Mouse (Mus musculus): ENCODE results near the gene Peli2.

Gene Peli2

DNA sequence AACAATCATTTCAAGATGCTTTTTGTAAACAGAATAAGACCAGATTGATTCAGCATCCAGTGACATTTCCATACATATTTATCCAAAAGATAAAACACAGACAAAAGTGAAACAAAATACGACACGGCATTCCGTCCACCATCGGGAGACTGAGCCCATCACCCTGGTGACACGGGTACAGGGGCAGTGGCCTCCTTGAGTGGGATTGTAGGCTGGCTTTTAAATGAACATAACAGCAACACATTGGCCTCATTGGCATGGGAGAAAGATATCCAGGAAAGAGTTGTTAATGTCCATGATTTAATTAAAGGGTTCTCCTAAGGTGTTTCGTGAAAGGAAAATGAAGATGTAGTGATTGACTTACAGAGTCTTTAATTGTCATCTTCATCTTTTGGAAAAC lies 5.3 kb downstream of the Peli2 start:
- no peak for DNase-seq (ENCODE audit: low spot score in 2 of 2)

DNA sequence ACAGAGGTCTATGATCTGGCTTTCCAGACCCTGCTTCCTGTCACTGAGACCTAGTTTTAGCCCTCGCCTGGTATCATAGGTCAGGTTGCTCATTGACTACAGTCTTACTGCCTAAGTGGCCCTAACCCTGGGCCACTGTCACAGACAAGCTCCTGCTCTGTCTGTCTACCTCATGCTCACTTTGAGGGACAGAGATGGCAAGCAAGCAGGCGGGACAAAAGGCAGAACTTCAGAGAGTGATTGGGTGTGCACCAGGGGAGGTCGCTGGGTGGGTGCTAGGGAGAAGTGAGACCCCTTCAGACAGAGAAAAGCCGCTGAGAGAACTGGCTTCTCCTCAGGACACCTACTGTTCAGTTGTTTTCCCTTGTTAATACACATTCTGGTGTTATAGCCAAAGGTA lies 6.3 kb downstream of the Peli2 start:
- no peak for DNase-seq (ENCODE audit: low spot score in 2 of 2)

DNA sequence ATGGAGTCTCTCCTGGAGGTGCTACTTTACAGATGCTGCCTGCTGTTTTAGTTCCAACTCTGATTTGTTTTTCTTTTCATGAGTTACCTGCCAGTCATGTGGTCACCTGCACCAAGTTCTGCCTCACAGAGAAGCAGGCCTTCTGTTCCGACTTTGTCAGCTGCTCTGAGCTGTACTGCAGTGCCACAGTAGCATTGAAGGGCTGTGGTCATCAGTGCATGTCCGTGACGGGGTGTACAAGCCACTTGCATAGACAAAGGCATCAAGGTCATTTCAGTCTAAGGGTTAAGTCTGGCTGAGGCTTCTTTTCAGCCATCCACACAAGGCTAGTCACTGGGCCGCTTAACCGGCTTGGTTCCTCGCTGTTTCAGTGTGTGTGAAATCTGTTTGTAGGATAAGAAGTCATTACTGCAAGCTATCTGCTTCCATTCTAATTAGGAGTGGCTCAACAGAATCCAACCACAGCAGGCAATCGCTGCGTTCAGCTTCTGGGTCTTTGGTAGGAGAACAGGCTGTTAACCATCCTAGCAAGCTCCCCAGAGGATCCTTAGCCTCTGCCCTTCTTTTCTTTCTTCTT lies 7.1 kb downstream of the Peli2 start:
- no peak for DNase-seq (ENCODE audit: low spot score in 2 of 2)

DNA sequence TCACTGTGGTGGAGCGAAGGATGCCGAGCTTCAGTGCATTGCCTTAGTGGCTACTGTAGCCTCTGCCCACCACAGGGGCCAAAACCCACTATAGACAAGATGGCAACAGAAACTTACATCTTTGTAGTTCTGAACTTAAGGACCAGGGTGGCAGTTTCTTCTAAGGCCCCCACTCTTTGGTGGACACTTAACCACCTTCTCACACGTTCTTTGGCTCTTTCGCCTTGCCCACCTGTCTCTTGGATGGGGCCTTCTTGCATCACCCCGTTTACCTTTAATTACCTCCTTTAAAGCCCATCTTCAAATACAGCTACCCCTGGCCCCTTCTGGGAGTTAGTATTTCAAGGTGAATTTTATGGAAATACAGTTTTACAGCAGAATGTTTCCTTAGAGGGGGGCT lies 8.1 kb downstream of the Peli2 start:
- no peak for DNase-seq (ENCODE audit: low spot score in 2 of 2)

DNA sequence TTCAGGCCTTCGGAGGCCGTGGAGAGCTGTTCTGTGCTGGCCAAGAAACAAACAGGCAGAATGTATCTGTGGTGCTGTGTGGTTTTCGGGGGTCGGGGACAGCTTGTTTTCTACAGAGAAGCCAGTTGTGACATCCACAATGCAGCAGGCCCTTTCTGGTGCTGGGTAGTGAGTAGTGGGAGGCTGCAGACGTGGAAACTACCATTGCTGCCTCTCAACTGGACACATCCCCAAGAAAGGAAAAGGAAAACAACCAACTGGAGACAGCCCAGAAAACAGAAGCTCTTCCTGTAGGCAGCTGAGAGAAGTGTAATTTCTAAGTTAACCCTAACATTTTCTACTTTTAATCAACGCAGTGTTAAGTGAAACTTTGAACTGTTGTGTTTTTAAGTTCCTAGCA lies 9.4 kb downstream of the Peli2 start:
- DNase-seq (ENCODE audit: low spot score in 2 of 2) = no peak

DNA sequence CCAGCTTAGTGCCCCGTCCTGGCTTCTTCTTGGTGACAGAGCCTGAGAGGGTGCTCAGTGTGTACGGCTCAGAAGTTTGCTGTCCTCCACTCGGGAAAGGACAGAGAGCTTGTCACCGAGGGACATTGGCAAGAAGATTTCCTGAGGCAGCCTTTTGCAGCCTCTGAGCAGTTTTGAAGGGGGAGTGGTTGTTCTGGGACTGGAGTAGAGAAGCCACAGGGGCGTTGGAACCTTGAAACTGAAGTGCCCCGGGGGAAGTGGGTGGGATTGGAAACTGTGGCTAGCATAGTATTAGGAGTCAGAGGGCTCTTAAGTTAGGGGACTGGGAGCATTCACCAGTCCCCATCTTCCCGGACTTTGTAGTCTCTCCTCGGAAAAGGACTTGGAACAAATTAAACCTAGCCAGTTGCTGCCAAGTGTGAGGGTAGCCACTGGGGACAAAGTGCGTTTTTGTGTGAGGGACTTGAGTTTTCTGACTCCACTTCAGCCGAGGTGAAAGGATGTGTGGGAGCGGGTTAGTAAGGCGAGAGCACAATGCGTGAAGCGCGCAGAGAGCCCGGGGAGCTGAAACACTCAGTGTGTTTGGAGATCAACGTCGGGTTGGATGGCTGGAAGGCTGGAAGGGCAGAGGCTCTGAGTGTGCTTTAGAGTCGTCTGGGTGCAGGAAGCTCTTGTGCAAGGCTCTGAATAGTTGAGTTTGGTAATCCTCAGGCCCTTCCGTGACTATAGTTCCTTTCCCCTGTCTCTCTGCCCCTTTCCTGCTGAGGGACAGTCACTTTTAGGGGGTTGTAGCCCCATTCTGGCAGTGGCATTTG lies 10.3 kb downstream of the Peli2 start:
- no peak for DNase-seq (ENCODE audit: low spot score in 2 of 2)

DNA sequence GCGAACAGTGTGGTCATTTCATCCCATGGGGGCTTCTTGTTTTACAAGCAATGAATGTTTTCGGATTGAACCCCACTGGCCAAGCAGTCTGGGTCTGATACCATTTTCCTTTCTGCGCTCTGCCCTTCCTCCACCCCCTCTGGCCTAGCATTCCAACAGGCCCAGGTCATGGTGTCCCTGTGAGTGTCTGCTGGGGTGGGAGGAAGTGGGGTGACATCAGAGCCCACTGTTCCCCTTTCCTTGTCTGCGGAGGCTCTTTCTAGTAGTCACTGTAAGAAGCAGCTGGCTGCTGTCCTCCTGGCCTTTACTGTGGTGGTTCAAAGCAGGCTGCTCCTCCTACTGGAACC lies 10.9 kb downstream of the Peli2 start:
- no peak for DNase-seq (ENCODE audit: low spot score in 2 of 2)

DNA sequence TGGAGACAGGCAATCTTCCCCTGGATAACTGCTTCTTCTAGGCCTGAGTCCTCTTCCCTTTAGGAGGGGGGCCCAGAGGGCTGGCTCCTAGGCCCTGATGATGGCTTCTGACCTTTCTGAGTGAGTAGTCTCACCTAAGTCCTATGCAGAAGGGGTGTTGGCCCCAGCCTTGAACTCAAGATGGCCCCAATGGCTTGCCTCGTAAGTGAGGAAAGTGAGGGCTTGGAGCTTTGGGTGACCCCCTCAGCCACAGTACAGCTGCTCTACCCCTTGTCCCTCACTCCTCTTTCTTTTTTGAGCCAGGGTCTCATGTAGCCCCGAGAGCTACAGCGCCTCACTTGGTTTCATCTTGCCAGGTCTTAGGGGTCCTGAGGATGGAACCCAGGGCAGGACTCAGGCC lies 11.6 kb downstream of the Peli2 start:
- no peak for DNase-seq (ENCODE audit: low spot score in 2 of 2)

DNA sequence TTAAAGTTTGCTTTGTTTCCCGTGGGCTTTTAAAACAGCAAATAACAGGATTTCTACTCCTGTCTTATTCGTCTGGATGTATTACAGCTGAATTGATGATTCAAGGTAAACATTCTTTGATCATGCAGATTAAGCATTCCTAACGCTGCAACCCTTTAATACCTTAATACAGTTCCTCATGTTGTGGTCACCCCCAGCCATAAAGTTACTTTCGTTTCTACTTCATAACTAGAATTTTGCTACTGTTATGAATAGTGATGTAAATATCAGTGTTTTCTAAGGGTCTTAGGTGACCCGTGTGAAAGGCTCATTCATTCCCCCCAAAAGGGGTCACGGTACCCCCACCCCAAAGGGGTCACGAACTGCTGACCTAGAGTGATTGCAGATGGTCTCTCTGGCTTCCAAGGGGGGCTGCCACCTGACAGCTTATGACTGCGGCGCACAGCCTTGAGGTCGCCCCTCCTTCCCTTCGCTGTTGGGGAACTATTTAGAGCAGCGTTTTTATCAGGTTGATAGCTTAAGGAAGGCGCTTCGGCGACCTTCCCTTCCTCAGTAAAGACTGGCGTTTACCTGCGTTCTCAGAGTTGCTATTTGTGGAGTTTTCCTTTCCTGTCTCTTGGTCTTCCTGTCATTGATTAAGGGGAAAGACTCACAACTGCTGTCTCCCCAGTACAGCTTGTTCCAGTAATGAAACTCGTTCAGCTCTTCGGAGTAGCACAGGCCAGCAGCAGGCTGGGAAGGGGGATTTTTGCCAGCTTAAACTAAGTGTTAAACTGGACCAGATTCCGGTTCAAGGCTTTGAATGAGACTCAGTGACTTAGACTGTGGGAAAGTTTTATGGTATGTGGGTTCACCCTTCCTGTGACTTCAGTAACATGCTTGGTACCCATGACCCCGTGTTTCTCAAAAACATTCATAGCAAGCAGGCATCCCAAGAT lies 12.5 kb downstream of the Peli2 start:
- DNase-seq (ENCODE audit: low spot score in 2 of 2) = no peak

DNA sequence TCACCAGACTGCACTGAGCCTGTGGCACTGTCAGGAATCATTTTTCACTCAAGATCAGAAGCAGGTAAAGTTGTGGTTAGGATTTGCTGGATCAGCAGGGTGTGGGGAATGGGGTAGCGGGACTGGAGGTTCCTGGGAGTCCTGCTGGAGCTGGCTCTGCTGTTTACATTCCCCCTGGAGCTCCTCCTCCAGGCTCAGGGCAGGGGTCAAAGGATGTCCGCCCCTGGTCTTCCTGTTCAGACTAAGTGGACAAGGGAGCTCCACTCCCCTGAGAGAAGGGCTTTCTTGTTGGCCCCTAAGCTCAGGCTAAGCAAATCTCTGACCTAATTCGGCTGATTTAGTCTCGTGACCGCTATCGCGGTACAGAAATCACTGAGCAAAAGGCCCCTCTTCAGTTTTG lies 13.7 kb downstream of the Peli2 start:
- DNase-seq (ENCODE audit: low spot score in 2 of 2) = no peak

DNA sequence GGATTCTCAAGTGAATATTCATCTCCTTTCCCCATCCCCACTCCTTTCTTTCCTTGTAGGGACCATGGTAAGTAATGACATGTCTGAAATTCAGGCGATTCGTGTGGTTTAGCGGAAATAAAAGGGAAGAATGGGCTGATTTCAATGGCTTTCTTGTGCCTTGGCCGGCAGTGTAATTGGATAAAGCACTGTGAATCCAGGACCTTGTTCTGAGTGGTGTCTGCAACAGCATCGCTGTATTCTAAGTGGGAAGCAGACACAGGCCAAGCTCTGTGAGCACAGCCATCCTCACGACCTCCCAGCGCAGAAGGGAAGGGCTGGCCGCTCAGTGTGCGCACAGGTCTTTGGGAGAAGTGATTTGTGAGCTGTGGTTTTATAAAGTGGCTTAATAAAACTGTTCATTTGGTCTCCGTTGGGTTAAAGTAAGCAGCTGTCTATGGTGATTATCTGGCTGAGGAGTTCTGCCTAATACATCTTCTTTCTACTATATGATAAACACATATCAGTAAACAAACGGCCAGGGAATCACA lies 15.3 kb downstream of the Peli2 start:
- DNase-seq (ENCODE audit: low spot score in 2 of 2) = no peak

DNA sequence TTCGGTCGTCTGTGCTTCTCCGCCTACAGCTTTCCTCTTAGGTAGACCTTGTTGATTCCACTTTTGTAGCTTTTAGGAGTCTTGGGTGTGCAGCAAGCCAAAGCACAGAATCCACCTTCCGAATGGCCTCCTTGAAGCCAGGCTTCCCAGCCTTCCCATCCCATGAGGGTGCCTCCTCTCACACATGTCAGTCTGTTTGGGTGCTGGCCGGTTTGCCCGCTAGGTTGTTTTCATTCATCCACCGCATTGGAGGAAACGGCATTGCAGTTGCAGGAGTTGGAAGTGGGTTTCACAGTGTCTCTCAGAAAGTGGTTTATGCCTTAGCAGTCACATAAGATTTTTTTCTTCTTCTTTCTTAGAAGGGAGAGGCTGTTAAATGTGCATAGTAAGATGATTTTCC lies 17.1 kb downstream of the Peli2 start:
- DNase-seq (ENCODE audit: low spot score in 2 of 2) = no peak

DNA sequence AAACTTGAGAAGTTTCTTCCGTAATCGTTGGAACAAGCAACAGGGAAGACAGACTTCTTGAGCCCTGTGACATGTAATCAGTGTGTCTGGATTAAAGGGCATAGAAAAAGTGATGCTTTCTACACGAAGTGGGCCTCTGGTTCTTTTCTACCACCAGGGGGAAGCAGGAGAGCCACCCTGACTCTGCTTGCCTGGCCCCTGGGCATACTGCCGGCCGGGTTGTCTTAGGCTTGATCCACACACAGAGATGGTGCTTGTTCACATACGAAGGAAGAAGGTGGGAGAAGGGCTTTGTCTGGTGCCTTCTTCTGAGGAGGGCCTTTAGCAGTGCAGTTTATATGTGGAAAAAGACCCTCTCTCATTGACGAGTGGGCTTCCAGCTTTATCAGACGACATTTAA lies 17.5 kb downstream of the Peli2 start:
- DNase-seq (ENCODE audit: low spot score in 2 of 2) = no peak

DNA sequence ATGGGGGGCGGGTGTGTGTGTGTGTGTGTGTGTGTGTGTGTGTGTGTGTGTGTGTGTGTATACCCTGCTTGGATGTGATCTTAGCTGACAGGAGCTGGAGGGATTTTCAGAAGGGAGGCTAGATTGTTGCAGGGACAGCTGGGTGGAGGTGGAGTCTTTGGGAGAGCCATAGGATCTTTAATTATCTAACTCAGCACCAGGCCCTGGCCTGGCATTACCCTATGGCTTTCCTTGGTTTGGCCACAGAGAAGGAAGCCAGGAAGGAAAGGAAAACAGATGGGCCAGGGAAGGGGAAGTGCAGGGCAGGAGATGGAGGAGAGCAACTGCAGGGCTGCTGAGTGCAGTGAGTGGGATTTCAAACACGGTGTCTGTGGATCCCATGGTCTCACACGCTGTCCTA lies 18.8 kb downstream of the Peli2 start:
- DNase-seq (ENCODE audit: low spot score in 2 of 2) = no peak

DNA sequence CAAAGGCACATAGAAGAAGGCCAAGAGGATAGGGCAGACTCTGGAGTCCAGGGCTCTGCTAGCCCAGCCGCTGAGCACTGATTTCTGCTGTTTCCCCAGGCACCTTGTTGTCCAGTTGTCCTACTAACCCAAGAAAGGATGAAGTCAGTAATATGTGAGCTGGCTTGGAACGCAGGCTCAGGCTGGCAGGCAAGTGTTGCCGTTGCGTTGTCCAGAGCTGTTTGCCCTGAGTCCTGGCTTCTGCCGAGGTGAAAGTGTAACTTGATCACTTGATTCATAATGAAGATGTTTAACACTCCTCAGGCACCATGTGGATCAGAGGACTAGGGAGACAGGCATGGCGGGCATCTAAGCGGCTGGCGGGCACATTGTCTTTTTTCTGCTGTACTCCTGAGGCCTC lies 21.1 kb downstream of the Peli2 start:
- DNase-seq (ENCODE audit: low spot score in 2 of 2) = no peak

DNA sequence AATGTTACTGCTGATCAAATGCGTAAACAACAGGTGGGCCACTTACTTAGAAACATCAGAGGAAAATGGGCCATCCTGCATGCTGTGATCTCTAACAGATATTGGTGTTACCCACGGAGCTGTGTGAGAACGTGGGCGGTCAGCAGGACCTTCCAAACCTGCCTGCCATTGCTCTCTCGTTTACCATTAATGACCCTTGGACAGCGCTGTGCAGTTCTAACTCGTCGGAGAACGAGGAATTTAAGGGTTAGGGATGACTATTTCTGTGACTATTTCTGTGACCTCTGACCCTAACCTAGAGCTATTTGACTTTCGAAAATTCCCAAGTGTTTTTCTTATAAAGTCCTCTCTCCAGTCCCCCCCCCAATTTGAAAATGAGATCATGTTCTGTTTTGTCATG lies 22.1 kb downstream of the Peli2 start:
- no peak for DNase-seq (ENCODE audit: low spot score in 2 of 2)

DNA sequence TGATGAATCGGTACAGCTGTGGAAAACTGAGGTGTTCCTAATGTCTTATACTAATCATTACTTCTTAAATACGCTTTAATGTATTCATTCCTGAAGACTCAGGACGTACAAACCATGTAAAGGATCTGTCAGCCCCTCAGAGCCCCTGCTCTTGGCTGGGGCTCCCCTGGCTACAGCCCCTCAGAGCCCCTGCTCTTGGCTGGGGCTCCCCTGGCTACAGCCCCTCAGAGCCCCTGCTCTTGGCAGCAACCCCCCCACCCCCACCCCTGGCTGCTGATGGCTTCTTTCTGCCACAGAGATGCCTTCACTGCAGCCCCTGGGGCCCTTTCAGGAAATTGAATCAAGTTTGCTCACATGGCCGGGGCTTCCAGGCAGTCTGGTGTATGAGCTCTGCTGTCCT lies 22.5 kb downstream of the Peli2 start:
- DNase-seq (ENCODE audit: low spot score in 2 of 2) = no peak

DNA sequence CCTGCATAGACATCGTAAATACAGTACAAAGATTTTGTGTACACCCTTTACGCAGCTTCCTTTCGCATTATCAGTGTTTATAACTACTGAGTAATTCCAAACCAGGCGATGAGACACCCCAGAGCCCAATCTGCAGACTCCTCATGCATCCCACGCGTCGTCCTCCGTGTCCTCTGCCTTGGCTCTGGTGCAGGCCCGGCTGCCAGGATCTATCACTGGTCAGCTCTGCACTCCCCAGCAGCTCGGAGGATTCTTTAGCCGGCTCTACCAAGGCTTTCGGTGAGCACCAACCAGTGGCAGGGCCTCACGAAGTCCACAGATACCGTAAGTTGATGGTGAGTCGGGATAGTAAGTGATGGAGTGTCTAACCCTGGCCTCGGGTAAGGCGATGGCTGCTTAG lies 23.7 kb downstream of the Peli2 start:
- no peak for DNase-seq (ENCODE audit: low spot score in 2 of 2)

DNA sequence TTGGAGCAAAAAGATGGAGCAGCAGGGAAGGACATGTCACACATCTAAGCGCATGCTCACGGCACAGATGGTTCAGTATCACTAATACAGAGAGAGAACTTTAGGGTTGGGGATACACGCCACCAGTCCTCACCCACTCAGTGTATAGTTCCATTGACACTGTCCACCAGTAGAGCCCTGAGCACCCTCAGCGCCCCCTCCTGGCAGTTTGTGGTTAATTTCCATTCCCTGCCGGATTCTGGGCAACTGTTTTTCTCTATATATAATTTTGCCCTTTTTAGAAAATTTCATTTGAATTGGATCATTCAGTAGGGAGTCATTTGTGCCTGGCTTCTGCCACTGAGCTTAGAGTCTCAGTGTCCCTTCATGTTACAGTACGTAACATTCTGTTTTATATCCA lies 27.1 kb downstream of the Peli2 start:
- DNase-seq (ENCODE audit: low spot score in 2 of 2) = no peak

DNA sequence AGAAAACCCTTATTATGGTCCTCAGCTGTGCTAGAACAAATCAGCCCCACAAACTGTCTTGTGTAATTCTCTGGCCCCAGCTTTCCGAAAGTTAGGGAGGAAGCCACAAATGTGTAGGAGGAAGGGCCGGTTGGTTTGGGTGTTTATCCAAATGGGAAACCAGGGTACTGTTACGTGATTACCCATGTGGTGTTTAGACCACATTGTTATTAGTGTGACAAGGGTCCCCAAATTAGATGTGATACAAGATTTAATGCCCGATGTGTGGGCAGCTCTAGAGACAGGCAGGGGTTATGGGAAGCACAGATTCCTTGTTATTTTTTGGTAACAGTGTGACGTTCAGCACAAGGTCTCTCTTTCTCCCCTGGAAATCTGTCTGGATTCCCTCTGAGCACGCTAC lies 28.0 kb downstream of the Peli2 start:
- no peak for DNase-seq (ENCODE audit: low spot score in 2 of 2)

DNA sequence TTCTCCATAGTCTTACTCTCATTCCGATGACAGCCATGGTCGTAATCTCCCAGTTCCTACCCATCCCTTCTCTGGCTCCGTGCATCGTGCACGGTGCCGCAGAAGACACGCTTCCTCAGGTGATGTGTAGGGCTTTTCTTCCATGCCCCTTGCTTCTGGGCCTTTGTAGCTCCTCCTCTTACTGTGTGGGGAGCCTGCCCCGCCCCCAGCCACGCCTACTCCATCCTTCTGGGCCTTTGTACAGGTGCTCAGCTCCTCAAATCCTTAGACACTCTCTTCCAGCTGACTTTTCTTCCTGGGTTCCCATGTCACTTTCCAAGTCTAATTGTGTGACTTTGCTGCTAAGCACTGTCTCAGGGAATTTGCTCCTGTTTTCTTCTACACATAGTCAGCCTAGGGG lies 28.7 kb downstream of the Peli2 start:
- no peak for DNase-seq (ENCODE audit: low spot score in 2 of 2)

DNA sequence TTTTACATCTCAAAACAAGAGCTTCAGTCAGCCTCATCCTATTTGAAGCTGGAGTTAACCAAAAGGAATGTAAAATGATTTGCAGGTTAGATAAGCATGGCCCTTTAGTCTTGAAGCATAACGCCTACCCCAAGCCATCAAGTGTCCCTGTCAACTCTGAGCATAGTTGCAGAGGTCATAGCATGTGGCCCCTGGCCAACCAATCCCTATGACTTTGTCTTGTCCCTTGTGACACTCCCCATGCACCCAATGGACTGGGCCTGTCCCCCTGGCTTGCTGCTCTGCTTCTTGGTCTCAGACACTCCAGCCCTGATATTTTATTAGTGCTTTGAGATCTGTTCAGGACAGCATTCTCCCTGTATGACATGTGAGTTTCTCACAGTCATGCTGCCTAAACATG lies 30.3 kb downstream of the Peli2 start:
- DNase-seq (ENCODE audit: low spot score in 2 of 2) = no peak

DNA sequence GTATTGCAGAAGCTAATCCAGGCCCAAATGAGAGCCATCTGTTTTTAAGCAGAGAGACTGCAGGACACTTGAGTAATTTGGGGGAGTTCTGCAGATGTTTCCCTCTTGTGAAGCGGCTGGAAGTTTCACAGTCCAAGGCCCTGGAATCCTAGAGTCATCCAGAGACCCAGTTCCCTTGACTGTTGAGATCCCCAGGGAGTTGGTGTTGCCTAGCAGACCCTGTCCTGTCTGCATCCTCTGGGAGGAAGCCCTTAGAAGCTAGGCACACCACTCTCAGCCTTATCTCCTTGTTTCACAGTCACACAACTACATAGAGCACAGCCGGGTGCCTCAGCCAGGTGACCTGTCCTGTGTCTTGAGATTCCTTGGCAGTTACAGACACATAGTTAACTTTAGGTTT lies 30.9 kb downstream of the Peli2 start:
- no peak for DNase-seq (ENCODE audit: low spot score in 2 of 2)
